Mouse (Mus musculus) heart, postnatal 0 days (tissue): ENCODE results near the gene Htr6. TPM values are rescaled to one million over a fixed set of nuclear protein-coding genes. Genes with fewer than 3 reads are reported as not detected.

Source experiments
- ATAC-seq: fragments of 200-750 bp; cut with Nextera tagmentation; 2 replicates; pipeline ENCODE4 v1.8.0; 2017; ENCODE audit warnings: low read depth, moderate number of reproducible peaks, moderate library complexity; ENCODE audit not compliant: insufficient read depth
- DNase-seq: peaks from one replicate; pipeline ENCODE4 v3.0.0-alpha.2; 2016; ENCODE audit warnings: low spot score
- H3K27ac ChIP-seq: fragments of 300-500 bp; sonication (generic); 2 replicates; pipeline ENCODE4 v1.5.1; 2014; ENCODE audit warnings: low read depth, mild to moderate bottlenecking
- H3K27me3 ChIP-seq: fragments of 300-500 bp; sonication (generic); 2 replicates; pipeline ENCODE4 v1.6.1; 2014; ENCODE audit warnings: low read length, mixed read lengths; ENCODE audit not compliant: control insufficient read depth, insufficient read depth
- H3K36me3 ChIP-seq: fragments of 300-500 bp; sonication (generic); replicated peaks from 2 replicates; pipeline ENCODE4 v1.6.1; 2014; ENCODE audit warnings: low read length, mixed read lengths; ENCODE audit not compliant: control insufficient read depth, insufficient read depth
- H3K4me1 ChIP-seq: fragments of 300-500 bp; sonication (generic); 2 replicates; pipeline ENCODE4 v1.6.1; 2014; ENCODE audit warnings: antibody characterized with exemption; ENCODE audit not compliant: control insufficient read depth, insufficient read depth
- H3K4me2 ChIP-seq: fragments of 300-500 bp; sonication (generic); 2 replicates; pipeline ENCODE4 v1.6.1; 2014; ENCODE audit warnings: low read depth, mild to moderate bottlenecking, low read length, moderate library complexity
- H3K4me3 ChIP-seq: fragments of 300-500 bp; sonication (generic); 2 replicates; pipeline ENCODE4 v1.5.1; 2014; ENCODE audit warnings: low read depth, low read length
- H3K9ac ChIP-seq: fragments of 300-500 bp; sonication (generic); replicated peaks from 2 replicates; pipeline ENCODE4 v1.6.1; 2014; ENCODE audit warnings: low read depth, low read length, mixed read lengths
- H3K9me3 ChIP-seq: fragments of 300-500 bp; sonication (generic); replicated peaks from 2 replicates; pipeline ENCODE4 v1.6.1; 2016; ENCODE audit warnings: low read length; ENCODE audit not compliant: control insufficient read depth
- CTCF ChIP-seq: IDR thresholded peaks from 2 replicates; pipeline ENCODE4 v1.5.1; 2016; ENCODE audit warnings: antibody characterized with exemption, control low read depth, low read depth
- EP300 ChIP-seq: IDR thresholded peaks from 2 replicates; pipeline ENCODE4 v1.6.1; 2016; ENCODE audit warnings: antibody characterized with exemption, low read depth
- WGBS: fragments of 180-500 bp; shearing (Covaris S2); extraction: QIAGEN DNeasy Blood & Tissue Kit; methylation state at CpG from one replicate; pipeline ENCODE4 v1.1.7; 2014; 5-methylcytosine and 5-hydroxymethylcytosine counted together
- polyA plus RNA-seq: library from polyadenylated mRNA; unstranded; fragments of >200 nt; fragmentation: Nextera tagmentation; extraction: Ambion mirVana; gene quantifications from 2 replicates; pipeline ENCODE4 v1.2.1, GENCODE M21; 2015
- total RNA-seq: library from RNA; depleted of rRNA; stranded (reverse); fragments of >200 nt; gene quantifications from 2 replicates; pipeline ENCODE4 v1.2.3, GENCODE M21; 2014; ENCODE audit warnings: low replicate concordance

Gene Htr6
- total and polyA plus RNA-seq, 2 experiments from 2014 or later, result not detected

- 50% methylated on average over 11 of the region's 11 CpGs for WGBS
- Histone ChIP-seq H3K9ac (no peak overlapping the region), H3K4me3 (no peak overlapping the region), H3K4me2 (no peak overlapping the region), H3K27ac (peak overlapping the region; percentile 81), H3K4me1 (peaks cover 33% of the 10 kb centered on the region), H3K36me3 (0 out of 2 replicates have a peak, but pooled peaks cover 10% of the 10 kb centered on the region), H3K27me3 (no peaks in the 10 kb centered on the region), H3K9me3 (no peaks in the 10 kb centered on the region)
- peak; percentile 80 for DNase-seq
- TF ChIP-seq EP300 (peak; percentile 71; the same call in 1 of the 2 replicates), CTCF (no peak)
- peak; percentile 83 for ATAC-seq
Measured at GRCm38 (mm10) chr4:139033263-139034009, 41.9 kb downstream of the Htr6 start.

GRCm38 (mm10) chr4:139032521-139032920, 42.8 kb downstream of the Htr6 start:
- Histone ChIP-seq H3K27ac (peak overlapping the region; percentile 81; the same call in 1 of the 2 replicates), H3K36me3 (0 out of 2 replicates have a peak, but pooled peaks cover 10% of the 10 kb centered on the region), H3K9me3 (no peaks in the 10 kb centered on the region), H3K27me3 (no peaks in the 10 kb centered on the region), H3K9ac (no peak overlapping the region), H3K4me1 (peaks cover 24% of the 10 kb centered on the region), H3K4me2 (no peak overlapping the region), H3K4me3 (no peak overlapping the region)
- DNase-seq (no peak), ATAC-seq (no peak)
- 85% methylated on average over 12 of the region's 12 CpGs for WGBS
- no peak for TF ChIP-seq CTCF
- no peak for TF ChIP-seq EP300

- ATAC-seq, result no peak
- 63% methylated on average over 6 of the region's 6 CpGs for whole genome bisulfite sequencing
- H3K36me3 ChIP-seq, result 0 out of 2 replicates have a peak, but pooled peaks cover 10% of the 10 kb centered on the region
- no peak overlapping the region for H3K9ac ChIP-seq
- H3K27me3 ChIP-seq, result no peaks in the 10 kb centered on the region
- H3K4me3 ChIP-seq, result no peak overlapping the region
- no peak for DNase-seq
- no peak overlapping the region for H3K4me2 ChIP-seq
- no peaks in the 10 kb centered on the region for H3K9me3 ChIP-seq
- peaks cover 20% of the 10 kb centered on the region for H3K4me1 ChIP-seq
- no peak for TF ChIP-seq EP300
- TF ChIP-seq CTCF, result no peak
- no peak overlapping the region for H3K27ac ChIP-seq
Measured at GRCm38 (mm10) chr4:139030675-139031074, 44.7 kb downstream of the Htr6 start.

DNA sequence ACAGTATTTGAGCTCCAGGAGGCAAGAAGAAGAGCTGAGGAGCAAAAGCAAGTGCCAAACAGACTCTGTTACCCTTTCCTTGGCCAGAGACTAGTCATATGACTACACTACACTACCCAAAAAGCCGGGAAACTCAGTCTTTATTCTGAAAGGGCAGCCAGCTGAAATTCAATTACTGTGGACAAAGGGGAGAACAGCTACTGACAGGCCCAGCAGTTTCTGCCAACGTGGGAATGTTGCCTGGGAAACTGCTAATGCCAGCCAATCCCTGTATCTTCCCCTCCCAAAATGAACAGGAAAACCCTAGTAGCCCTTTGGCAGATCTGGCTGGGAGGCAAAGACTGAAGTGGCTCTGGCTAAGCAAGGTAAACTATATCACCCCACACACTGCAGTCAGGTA, 51.0 kb downstream of the Htr6 start:
- H3K27me3 ChIP-seq, result no peaks in the 10 kb centered on the region
- DNase-seq (no peak), ATAC-seq (no peak)
- no peak overlapping the region for H3K9ac ChIP-seq
- no peaks in the 10 kb centered on the region for H3K9me3 ChIP-seq
- no peak for TF ChIP-seq CTCF
- TF ChIP-seq EP300, result no peak
- H3K4me1 ChIP-seq, result peaks cover 13% of the 10 kb centered on the region; the same call in 1 of the 2 replicates
- WGBS, result 32% methylated on average over 2 of the region's 2 CpGs
- 0 out of 2 replicates have a peak, but pooled peaks cover 3% of the 10 kb centered on the region for H3K36me3 ChIP-seq
- H3K27ac ChIP-seq, result no peak overlapping the region
- H3K4me2 ChIP-seq, result no peak overlapping the region
- H3K4me3 ChIP-seq, result no peak overlapping the region

DNA sequence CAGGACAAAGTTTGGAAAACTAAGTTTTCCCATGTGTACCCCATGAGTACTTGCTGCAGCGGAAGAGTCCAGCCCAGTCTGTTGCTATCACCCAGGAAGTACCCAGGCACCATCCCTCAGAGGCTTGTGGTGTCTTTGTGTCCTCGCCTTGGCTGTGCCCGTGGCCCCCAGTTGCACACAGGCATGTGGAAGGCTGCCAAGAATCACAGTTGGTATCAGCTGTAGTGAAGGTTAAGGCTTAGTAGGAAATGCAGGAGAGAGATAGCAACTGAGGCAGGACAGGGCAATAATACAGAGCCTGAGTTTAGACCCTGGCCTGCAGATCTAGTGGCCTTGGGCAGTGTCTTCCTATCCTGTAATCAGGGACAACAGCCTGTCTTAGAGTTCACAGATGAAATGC, 55.0 kb downstream of the Htr6 start:
- Histone ChIP-seq H3K9ac (no peak overlapping the region), H3K4me3 (no peak overlapping the region), H3K4me2 (no peak overlapping the region), H3K27ac (no peak overlapping the region), H3K36me3 (no peaks in the 10 kb centered on the region), H3K9me3 (no peaks in the 10 kb centered on the region), H3K4me1 (peaks cover 13% of the 10 kb centered on the region), H3K27me3 (no peaks in the 10 kb centered on the region)
- ATAC-seq (no peak; the same call in 1 of the 2 replicates), DNase-seq (no peak)
- TF ChIP-seq CTCF, result no peak
- no peak for TF ChIP-seq EP300
- 17% methylated on average over 3 of the region's 3 CpGs for WGBS
